Mouse (Mus musculus) midbrain, embryonic 14.5 days (tissue): Measurements from ENCODE around the gene Gm9944. TPM values are rescaled to one million over a fixed set of nuclear protein-coding genes. Genes with fewer than 3 reads are reported as not detected.

Experiments
- ATAC-seq: fragments of 200-750 bp; cut with Nextera tagmentation; 2 replicates; pipeline ENCODE4 v1.8.0; 2017; ENCODE audit warnings: moderate number of reproducible peaks, moderate library complexity; ENCODE audit not compliant: low FRiP score, low TSS enrichment
- DNase-seq: peaks from one replicate; pipeline ENCODE4 v3.0.0-alpha.2; 2015
- H3K27ac ChIP-seq: fragments of 300-500 bp; sonication (generic); replicated peaks from 2 replicates; pipeline ENCODE4 v1.5.1; 2014; ENCODE audit warnings: mild to moderate bottlenecking, low read depth, low read length, moderate library complexity
- H3K27me3 ChIP-seq: fragments of 300-500 bp; sonication (generic); 2 replicates; pipeline ENCODE4 v1.6.1; 2014; ENCODE audit warnings: low read length, control low read depth, mixed read lengths; ENCODE audit not compliant: control insufficient read depth, insufficient read depth
- H3K36me3 ChIP-seq: fragments of 300-500 bp; sonication (generic); 2 replicates; pipeline ENCODE4 v1.6.1; 2014; ENCODE audit warnings: low read length, control low read depth; ENCODE audit not compliant: control insufficient read depth, insufficient read depth
- H3K4me1 ChIP-seq: fragments of 300-500 bp; sonication (generic); 2 replicates; pipeline ENCODE4 v1.6.1; 2014; ENCODE audit warnings: mild to moderate bottlenecking, antibody characterized with exemption, low read length, control low read depth; ENCODE audit not compliant: control insufficient read depth, insufficient read depth
- H3K4me2 ChIP-seq: fragments of 300-500 bp; sonication (generic); 2 replicates; pipeline ENCODE4 v1.6.1; 2014; ENCODE audit warnings: mild to moderate bottlenecking, low read length, moderate library complexity
- H3K4me3 ChIP-seq: fragments of 300-500 bp; sonication (generic); replicated peaks from 2 replicates; pipeline ENCODE4 v1.5.1; 2014; ENCODE audit warnings: low read depth, low read length
- H3K9ac ChIP-seq: fragments of 300-500 bp; sonication (generic); replicated peaks from 2 replicates; pipeline ENCODE4 v1.6.1; 2014; ENCODE audit warnings: mild to moderate bottlenecking, low read length, moderate library complexity
- H3K9me3 ChIP-seq: fragments of 300-500 bp; sonication (generic); 2 replicates; pipeline ENCODE4 v1.6.1; 2016; ENCODE audit warnings: low read length, control low read depth, mixed read lengths; ENCODE audit not compliant: control insufficient read depth
- WGBS: fragments of 180-500 bp; shearing (Covaris S2); extraction: QIAGEN DNeasy Blood & Tissue Kit; methylation state at CpG from one replicate; pipeline ENCODE4 v1.1.7; 2014; 5-methylcytosine and 5-hydroxymethylcytosine counted together
- polyA plus RNA-seq: library from polyadenylated mRNA; unstranded; fragments of >200 nt; fragmentation: Nextera tagmentation; extraction: Ambion mirVana; gene quantifications from 2 replicates; pipeline ENCODE4 v1.2.1, GENCODE M21; 2014

Gm9944 gene
- polyA plus RNA-seq, 1 experiment from 2014 or later = not detected

DNA sequence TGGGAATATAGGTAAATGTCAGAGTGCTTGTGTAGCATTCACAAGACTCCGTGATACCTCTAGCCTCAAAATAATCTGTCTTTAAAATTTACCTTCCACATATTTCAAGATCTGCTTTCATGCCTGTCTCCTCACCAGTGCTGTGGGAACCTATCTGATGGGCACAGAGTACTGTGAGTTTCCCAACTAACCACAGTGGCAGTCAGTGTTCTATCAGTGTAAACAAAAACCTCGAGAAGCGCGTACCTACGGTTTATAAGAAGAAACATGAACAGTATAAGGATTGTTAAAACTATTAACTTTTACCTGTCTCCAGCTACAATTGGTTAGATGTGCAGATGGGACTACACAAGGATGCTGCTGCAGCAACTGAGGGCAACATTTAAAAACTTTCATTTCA, 19.9 kb downstream of the Gm9944 start:
- DNase-seq = no peak
- H3K27ac ChIP-seq = no peak overlapping the region
- no peak overlapping the region for H3K4me2 ChIP-seq
- no peak for ATAC-seq
- no peak overlapping the region for H3K4me3 ChIP-seq
- H3K9me3 ChIP-seq = peaks cover 18% of the 10 kb centered on the region
- no peaks in the 10 kb centered on the region for H3K27me3 ChIP-seq
- 84% methylated on average over 5 of the region's 5 CpGs for WGBS
- H3K36me3 ChIP-seq = no peaks in the 10 kb centered on the region
- H3K9ac ChIP-seq = no peak overlapping the region
- no peaks in the 10 kb centered on the region for H3K4me1 ChIP-seq

DNA sequence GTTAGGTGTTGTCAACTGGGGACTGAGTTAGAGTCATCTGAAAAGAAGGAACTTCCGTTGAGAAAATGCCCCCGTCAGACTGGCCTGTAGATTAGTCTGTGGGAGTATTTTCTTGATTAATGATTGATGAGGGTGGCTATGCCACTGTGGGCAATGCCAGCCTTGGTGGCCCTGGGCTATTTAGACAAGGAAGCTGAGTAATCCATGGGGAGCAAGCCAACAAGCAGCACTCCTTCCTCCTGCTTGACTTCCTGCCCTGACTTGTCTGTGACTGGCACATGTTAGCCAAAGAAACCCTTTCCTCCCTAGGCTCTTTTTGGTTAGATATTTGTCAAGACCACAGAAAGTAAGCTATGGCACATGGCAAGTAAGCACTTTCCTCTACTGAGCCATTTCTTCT, 22.4 kb downstream of the Gm9944 start:
- no peak for ATAC-seq
- Histone ChIP-seq H3K27me3 (no peaks in the 10 kb centered on the region), H3K27ac (no peak overlapping the region), H3K36me3 (no peaks in the 10 kb centered on the region), H3K4me2 (no peak overlapping the region), H3K9me3 (peaks cover 7% of the 10 kb centered on the region), H3K4me3 (no peak overlapping the region), H3K4me1 (no peaks in the 10 kb centered on the region), H3K9ac (no peak overlapping the region)
- DNase-seq = no peak
- 83% methylated on average over 2 of the region's 2 CpGs for WGBS

DNA sequence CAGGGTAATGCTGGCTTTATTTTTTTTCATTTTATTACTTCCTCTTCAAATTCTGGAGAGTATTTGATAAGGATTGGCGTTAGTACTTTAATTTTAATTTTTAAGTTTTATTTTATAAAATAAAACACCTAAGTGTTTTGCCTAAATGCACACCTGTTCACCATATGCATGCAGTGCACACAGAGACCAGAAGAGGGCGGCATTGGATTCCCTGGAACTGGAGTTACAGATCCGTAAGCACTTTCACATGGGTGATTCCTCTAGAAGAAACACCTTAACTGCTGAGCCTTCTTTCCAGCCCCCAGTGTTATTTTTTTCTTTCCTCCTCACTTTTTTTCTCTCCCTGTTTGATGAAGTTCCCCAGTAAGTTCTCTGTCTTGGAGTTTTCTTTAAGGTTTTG, 24.2 kb downstream of the Gm9944 start:
- H3K9ac ChIP-seq = no peak overlapping the region
- peaks cover 7% of the 10 kb centered on the region for H3K9me3 ChIP-seq
- H3K27me3 ChIP-seq = no peaks in the 10 kb centered on the region
- H3K4me3 ChIP-seq = no peak overlapping the region
- ATAC-seq (no peak), DNase-seq (no peak)
- 26% methylated on average over 3 of the region's 3 CpGs for WGBS
- no peaks in the 10 kb centered on the region for H3K4me1 ChIP-seq
- no peaks in the 10 kb centered on the region for H3K36me3 ChIP-seq
- no peak overlapping the region for H3K27ac ChIP-seq
- no peak overlapping the region for H3K4me2 ChIP-seq

DNA sequence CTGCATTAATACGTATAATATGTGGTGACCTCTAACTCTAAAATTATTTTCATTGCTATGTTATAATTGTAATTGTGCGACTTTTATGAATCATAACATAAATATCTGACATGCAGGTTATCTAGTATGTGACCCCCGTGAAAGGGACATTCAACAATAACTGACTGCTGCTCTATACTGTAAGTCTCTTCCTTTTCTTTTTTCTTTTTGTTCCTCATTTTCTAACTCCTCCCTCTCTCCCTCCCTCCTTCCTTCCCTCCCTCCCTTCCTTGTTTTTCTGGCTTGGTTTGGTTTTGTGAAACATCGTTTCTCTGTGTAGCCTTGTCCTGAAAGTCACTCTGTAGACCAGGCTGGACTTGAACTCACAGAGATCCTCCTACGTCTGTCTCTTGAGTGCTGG, 28.5 kb downstream of the Gm9944 start:
- H3K4me1 ChIP-seq = no peaks in the 10 kb centered on the region
- peaks cover 12% of the 10 kb centered on the region for H3K9me3 ChIP-seq
- H3K36me3 ChIP-seq = no peaks in the 10 kb centered on the region
- no peak overlapping the region for H3K9ac ChIP-seq
- DNase-seq (no peak), ATAC-seq (no peak)
- no peaks in the 10 kb centered on the region for H3K27me3 ChIP-seq
- no peak overlapping the region for H3K4me3 ChIP-seq
- no peak overlapping the region for H3K4me2 ChIP-seq
- H3K27ac ChIP-seq = no peak overlapping the region
- WGBS = 73% methylated on average over 5 of the region's 5 CpGs

DNA sequence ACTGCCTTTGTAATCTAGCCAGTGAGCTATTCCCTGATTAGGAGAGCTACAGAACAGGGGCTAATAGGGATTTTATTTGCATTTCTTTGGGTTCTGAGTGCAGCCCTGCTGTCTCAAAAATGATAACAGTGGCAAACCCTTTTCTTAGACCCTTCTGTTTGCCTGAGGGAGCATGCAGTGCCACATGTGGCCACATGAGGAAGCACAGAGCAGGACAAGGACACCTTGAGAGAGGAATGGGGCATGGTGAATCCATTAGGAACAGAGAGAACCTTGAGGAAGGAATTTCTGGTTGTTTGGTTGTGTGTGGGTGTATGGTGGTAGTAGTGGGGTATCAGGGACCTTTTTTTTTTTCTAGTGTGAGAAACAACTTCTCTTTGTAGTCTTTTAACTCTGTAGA, 32.5 kb downstream of the Gm9944 start:
- peaks cover 15% of the 10 kb centered on the region for H3K9me3 ChIP-seq
- no peaks in the 10 kb centered on the region for H3K27me3 ChIP-seq

DNA sequence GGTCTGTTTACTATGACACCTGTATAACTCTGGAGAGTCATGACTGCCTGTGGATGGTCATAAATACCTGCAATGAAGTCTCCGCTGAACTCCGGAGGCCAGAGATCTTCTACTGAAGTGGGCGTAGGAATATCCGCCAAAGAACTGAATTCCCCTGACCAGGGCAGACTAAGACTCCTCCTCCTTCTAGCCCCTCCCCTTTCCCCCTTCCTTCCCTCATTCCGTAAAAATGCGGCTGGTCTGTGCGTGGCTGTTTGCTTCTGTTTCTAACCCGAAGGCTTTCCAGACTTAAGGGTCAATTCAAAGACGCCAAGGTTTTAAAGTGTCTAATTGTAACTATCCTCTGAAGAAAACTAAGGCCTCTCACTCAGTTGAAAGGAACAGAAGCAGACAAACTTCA, 44.8 kb downstream of the Gm9944 start, which contains the start of gene Pramef12:
Gene Pramef12, minus strand, starts transcription at position 175 of the 400 bp plus-strand sequence.
- no peaks in the 10 kb centered on the region for H3K4me1 ChIP-seq
- H3K36me3 ChIP-seq = no peaks in the 10 kb centered on the region
- no peak within 1 kb of the TSS for H3K4me2 ChIP-seq
- H3K27ac ChIP-seq = no peak within 1 kb of the TSS
- DNase-seq (no peak), ATAC-seq (no peak)
- H3K9ac ChIP-seq = no peak within 1 kb of the TSS
- 88% methylated on average over 9 of the region's 9 CpGs for WGBS
- no peak within 1 kb of the TSS for H3K4me3 ChIP-seq
- H3K27me3 ChIP-seq = no peaks in the 10 kb centered on the region
- H3K9me3 ChIP-seq = peaks cover 6% of the 10 kb centered on the region

More for the DNA sequence above, 32.5 kb downstream of the Gm9944 start:
- Histone ChIP-seq H3K27ac (no peak overlapping the region), H3K4me1 (no peaks in the 10 kb centered on the region), H3K36me3 (no peaks in the 10 kb centered on the region), H3K9ac (no peak overlapping the region), H3K4me2 (no peak overlapping the region), H3K4me3 (no peak overlapping the region)
- ATAC-seq (no peak), DNase-seq (no peak)

DNA sequence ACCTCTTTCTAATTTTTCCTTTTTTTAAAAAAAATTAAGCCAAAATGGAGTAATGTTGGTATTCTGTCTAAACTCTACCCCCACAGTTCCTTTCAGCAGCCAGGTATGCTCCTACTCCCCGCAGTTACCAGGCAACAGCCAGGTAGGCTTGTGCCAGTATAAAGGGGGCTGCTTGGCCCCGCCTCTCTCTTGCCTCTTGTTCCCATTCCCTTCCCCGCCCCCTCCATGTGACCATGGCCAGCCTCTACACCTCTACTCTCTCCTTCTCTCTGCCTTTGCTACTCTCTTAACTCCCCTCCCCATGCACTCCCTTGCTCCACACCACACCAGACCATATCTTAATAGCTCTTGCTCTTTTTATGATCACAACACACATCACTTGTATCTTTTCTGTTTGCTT, 46.9 kb downstream of the Gm9944 start:
- WGBS = 62% methylated on average over 3 of the region's 3 CpGs
- no peaks in the 10 kb centered on the region for H3K27me3 ChIP-seq
- H3K9me3 ChIP-seq = peaks cover 12% of the 10 kb centered on the region
- H3K4me3 ChIP-seq = no peak overlapping the region
- no peaks in the 10 kb centered on the region for H3K4me1 ChIP-seq
- H3K4me2 ChIP-seq = no peak overlapping the region
- ATAC-seq (no peak), DNase-seq (no peak)
- no peaks in the 10 kb centered on the region for H3K36me3 ChIP-seq
- H3K27ac ChIP-seq = no peak overlapping the region
- H3K9ac ChIP-seq = no peak overlapping the region

DNA sequence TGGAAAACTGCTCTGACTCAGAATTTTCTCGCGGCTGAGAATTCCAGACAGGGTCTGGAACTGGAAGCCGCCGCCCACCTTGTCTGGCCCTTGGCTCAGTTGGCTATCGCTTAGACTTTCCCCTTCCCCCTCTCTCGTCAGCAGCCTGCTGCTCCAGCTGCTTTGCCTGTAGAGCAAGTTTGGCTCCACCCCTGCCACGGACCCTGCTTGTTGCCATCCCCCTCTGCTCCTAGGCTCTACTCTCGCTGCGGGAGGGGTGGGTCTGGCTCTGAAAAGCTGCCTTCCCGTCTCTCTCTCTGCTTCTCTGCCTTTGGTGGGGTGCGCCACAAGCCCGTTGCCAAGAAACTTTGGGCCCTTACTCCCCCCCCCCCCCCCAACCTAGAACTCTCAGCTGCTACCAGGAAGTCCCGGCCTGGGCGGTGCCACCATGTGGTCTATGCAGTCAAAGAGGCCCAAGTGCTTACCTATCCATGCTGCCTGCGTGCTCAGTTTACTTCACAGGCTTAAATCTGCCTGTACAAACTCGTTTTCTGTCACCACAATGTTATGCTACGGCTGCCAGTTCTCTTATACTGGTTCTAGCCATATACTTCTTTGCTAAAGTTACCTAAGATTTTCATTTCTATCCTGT, 48.5 kb downstream of the Gm9944 start:
- Histone ChIP-seq H3K27me3 (no peaks in the 10 kb centered on the region), H3K27ac (no peak overlapping the region), H3K36me3 (no peaks in the 10 kb centered on the region), H3K4me2 (no peak overlapping the region), H3K4me1 (no peaks in the 10 kb centered on the region), H3K4me3 (no peak overlapping the region), H3K9ac (no peak overlapping the region), H3K9me3 (peaks cover 9% of the 10 kb centered on the region)
- no peak for ATAC-seq
- peak; percentile 0 for DNase-seq
- whole genome bisulfite sequencing = 9% methylated on average over 17 of the region's 17 CpGs
